Mouse (Mus musculus): ENCODE results near the gene Gfra4.
"Not testable (repeated sequence)": the region's sequence is repeated elsewhere in the genome, so short reads cannot be mapped to it uniquely, and the experiment has no call there.

The Gfra4 gene

DNA sequence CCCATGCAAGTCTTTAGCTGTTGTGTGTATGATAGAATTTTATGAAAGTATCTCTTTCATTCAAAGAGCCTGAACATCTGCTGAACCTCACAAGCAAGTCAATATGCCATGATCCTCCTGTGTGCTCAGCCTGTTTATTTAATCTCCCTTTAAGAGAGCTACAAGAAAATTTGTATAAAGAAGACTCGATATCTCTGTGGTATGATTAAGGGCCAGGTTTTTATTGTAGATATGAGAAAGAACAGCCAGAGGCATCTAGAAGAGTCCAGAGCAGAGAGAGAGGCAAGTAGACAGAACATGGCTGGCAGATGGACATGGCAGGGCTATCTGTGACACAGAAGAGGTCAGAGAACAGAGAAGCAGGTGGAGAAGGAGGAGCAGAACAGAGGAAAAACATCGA, 3.1 kb upstream of the Gfra4 start:
- no peak for DNase-seq (ENCODE audit: low spot score in 2 of 2)

DNA sequence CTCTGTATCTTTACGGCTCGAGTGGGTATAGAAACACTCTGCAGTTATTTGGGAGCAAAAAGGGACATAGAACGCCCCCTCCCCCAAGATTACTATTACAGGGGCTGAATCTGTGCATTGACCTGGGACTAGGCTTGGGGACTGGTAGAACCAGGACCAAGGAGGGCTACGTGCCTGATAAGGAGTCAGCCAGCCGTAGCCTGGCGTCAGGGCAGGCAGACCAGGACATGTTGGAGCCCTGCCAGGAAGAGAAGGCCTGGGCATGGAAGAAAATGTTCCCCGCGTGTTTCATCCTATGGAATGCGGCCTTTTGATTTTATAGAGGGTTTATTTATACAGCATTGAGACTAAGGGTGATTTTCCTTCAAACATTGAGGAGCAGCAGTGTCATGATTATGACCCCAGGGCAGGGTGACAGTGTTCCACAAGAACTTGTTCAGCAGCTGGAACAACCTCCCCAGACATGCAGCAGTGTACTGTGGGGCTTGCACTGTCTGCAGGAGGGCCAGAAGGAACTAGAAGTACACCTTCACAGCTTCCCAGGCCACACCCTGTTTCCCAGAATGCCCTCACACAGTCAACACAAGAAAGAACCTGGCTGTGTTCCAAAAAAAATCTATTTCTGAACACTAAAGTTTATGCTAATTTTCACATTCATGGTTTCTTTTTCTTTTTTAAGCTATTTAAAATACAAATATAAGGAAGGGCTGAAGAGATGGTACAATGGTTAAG, 2.3 kb upstream of the Gfra4 start:
- DNase-seq (ENCODE audit: low spot score in 2 of 2), result no peak

DNA sequence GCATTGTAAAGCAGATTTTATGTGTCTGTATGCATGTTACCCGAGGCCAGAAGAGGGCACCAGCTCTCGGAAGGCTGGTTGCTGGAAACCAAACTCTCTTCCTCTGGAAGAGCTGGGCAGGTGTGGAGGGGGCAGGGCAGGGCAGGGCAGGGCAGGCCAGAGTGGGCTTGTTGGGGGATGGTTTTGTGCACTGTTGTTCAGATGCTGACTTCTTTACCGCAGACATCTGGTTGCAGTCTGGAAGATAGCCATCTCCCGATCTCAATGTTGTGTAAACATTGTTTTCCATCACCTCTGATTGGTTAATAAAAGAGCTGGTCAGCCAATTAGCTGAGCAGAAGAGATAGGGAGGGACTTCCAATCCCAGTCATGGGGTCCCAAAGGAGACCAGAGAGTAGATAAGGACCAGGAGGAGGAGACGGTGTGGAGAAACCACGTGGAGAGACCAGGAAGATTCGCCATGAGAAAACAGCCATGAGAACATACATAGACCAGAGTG, 1.5 kb upstream of the Gfra4 start:
- no peak for DNase-seq (ENCODE audit: low spot score in 2 of 2)

DNA sequence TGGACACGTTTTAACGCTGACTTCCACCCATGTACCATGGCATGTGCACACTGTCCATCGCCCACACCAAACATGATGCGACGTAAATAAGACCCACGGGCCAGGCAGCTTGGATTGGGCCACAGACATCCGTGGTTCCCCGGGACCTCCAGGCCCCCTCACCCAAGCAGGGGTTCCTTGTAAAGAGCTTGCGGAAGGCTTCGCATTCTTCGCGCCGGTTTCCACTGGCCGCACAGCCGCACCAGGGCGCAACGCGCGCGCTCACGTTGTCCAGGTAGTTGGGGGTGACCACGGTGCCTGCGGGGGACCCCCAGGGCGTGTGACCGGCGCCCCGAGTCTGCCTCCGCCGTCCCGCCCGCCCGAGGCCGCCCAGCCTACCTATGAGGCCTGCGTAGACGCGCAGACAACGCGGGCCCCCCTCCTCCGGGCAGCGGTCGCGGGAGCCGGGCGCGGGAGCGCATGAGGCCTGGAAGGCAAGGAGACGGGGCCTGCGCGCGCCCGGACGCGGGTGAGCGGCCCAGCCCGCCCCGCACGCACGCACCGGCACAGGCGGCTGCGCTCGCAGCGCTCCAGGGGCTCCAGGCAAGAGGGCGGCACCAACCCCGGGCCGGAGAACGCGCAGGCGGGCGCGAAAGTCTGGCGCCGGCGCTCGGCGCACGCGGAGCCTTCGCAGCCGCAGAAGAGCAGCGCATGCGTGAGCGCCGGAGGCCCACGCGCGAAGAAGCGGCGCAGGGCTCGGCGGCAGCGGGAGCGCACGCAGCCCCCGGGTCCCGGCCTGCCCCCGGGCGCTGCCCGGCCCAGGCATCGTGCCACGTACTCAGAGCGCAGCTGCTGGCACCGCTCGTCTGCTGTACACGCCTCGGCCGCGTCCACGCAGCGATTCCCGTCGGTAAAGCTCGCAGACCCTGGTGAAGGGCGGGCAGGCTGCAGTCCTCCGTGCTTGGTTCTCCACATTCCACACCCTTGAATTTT, 1.7 kb downstream of the Gfra4 start:
- no peak for DNase-seq (ENCODE audit: low spot score in 2 of 2)

DNA sequence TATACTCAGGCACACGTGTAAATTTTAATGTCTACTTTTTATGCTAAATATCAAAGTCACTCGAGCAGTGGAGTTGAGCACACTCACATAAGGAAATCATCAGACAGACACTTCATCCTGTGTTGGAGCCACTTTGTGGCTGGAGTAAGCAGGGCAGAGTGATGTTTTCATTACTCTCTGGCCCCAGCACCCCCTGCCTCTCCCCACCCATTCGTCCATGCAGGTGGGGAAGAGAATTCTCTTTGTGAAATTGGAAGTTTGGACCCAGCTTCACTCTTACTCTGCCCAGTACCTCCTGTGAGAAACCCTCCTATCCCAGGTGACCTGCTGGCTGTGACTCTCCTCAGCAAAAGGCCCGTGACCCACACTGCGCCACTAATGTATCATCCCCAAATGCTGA, 4.2 kb downstream of the Gfra4 start:
- DNase-seq (ENCODE audit: low spot score in 2 of 2), result no peak

DNA sequence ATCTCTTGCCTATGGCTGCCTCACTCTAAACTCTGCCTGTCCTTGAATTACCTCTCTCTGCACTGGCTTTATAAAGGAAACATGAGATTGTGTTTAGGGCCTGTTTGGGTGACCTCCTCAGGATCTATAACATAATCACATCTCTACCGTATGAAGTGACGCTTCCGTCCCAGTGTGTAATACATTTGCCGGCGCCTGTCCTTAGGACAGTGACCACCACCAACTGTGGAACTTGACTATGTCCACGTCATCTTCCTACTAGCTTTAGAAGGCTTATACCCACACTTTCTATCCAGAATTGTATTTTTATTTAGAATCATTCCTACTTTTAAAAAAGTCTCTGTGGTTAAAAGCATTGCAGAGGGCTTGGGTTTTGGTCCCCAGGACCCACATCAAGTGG, 4.7 kb downstream of the Gfra4 start:
- no peak for DNase-seq (ENCODE audit: low spot score in 2 of 2)

DNA sequence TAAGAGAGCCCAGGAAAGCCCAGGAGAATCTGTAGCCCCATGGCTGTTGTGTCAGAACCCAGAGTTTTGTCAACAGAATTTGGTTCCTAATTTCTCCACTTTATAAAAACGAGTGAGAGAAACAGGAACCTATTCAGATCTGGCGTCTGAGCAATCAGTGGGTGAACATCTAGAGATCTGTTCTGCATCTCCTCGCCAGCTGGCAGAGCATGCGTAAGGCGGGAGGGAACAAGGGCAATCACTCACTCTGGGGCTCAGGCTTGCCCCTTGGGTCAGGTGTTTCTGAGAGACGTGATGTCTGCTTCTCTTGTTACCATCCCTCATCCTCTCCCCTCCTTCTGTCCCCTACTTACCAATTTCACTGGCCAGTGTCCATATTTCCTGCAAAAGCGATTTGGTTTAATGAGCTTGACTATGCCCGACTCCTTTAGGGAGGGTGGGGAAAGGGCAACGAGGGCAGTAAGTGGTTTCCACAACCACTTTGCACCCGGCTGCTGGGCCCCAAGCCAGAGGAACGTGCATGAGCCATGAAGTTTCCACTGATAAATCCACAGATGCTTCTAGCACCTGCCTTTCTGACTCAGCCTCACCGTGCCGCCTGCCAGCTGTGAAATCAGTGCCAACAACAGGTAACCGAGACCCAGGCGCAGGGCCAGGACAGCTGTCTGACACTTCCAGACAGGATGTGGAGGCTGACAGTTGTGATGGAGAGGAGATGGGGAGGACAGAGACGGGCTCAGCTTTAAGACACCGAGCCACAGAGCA, 5.5 kb downstream of the Gfra4 start:
- no peak for DNase-seq (ENCODE audit: low spot score in 2 of 2)

DNA sequence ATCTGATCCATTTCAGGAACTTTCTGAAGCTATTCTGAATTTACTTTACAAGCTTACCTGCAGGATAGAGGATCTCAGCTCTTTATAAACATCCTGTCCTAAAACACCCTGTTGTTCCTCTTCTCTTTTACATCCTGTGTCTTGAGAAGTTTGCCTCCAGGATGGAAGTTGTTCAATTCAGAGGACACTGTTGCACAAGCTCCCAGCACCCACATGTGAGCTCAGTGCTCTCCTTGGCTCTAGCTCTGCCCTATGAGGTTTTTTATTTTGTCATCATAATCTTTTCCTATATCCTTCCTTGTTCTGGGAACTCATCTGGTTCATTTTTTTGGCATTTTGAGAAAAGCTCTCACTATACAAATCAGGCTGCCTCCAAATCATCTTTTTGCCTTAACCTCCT, 6.1 kb downstream of the Gfra4 start:
- DNase-seq (ENCODE audit: low spot score in 2 of 2), result no peak

DNA sequence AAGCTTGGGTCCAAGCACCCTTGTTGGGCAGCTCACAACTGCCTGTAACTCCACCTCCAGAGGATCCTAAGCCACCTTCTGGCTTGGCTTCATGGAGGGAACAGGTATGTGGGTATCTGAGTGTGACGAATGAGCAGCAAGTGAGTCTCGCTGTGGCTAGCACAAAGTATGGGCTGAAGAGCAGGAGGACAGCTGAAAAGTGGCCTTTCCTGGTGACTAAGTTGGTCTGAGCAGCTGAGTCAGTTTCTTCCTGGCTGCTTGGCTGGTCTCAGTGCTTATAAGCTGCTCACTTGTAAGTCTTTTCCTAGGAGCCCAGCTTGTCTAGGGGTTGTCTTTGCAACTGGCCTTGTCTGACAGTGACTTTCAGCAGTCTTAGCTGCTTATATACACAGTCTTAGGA, 6.5 kb downstream of the Gfra4 start:
- no peak for DNase-seq (ENCODE audit: low spot score in 2 of 2)

DNA sequence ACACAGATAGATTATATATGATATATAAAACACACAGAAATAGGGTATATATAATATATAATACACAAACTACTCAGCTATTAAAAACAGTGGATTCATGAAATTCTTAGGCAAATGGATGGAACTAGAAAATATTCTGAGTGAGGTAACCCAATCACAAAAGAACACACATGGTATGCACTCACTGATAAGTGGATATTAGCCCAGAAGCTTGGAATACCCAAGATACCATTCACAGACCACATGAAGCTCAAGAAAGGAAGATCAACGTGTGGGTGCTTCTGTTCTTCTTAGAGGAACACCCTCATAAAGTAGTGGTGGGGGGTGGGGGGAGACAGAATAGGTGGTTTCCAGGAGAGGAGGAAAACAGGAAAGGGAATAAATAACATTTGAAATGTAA, 11.5 kb downstream of the Gfra4 start:
- not testable (repeated sequence) for DNase-seq (ENCODE audit: low spot score in 2 of 2)

DNA sequence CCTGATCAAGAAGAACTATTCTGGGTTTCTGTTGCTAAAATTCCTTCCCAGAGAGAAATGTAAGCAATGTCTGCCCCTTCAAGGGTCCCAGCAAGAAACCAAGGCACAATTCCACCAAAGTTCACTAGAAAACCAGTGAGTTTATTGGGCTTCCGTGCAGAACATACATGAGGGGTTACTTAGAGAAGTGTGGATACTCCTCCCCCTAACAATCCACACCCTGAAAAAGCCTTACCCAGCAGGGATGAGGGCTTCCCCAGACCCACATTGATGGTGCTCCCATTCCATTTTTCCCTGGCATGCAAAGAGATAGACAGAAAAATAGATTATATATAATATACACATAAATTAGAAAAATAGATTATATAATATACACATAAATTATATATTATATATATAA, 11.9 kb downstream of the Gfra4 start:
- no peak for DNase-seq (ENCODE audit: low spot score in 2 of 2)

DNA sequence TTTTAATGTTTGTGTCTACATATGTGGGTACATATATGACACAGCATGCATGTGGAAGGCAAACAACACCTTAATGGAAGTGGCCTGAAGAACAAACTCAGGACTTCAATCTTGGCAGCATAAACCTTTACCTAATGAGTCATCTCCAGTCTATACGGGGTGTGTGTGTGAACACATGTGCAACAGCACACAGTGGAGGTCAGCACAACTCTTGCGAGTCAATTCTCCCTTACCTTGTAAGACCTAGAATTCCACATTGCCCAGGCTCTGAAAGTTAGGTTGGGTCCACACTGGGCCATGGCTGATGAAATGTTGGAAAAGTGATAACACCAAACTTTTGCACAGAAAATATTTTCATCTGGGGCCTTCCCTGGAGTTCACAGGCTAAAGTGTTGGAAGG, 12.3 kb downstream of the Gfra4 start:
- DNase-seq (ENCODE audit: low spot score in 2 of 2), result no peak

DNA sequence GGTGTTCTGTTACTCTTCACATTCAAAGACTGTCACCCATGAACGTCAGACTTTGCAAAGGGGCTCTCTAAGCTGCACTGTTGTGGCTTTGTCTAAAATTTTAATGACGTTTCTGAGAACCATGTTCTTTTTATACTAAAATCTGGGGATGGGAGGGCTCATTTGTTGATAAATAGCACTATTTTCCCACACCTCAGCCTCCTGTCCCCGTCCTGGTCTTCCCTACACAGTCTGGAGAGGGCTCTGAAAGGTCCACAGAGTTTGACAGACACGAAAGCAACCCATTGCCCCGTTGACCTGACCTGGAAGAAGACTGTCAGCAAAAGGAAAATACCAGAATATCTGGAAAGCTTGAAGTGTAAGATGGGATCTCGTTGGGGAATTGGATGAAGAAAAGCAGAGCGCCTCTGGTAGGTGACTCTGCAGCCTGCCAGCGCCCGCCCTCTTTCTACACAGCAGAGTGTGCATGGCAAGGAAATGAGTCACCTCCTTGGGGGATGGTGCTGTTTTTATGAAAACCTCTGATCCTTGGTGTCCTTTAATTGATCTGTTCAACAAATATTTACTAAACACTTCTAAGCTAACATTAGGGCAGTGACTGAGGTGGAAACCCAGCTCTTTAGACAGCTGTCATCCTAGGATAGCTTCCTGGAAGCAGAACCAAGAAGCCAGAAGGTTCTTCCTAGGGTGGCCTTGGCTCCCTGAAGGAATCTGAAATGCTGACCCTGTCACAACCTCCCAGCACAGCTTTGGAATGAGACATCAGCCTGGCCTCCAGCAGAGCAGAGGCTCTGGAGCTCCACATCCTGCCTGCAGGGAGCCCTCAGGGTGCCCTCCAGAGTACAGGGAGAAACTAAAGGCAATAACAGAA, 13.6 kb downstream of the Gfra4 start:
- no peak for DNase-seq (ENCODE audit: low spot score in 2 of 2)

DNA sequence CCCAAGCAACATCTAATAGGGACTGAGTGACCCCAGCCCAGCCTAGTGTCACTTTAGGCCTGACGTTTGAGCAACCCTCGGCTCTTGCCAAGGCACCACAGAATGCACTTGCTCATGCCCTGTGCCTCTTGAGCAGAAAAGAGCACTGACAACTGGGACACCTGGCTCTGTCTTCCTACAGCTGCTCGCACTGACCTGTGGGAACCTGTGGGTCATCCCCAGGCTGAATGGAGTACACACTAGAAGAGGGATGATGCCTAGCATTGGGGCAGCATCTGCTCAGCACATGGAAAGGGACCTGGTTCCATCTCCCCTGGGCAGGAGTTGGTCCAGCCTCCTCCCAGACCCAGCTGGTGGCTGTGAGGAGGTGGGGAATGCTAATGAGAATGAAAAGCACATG, 15.9 kb downstream of the Gfra4 start:
- no peak for DNase-seq (ENCODE audit: low spot score in 2 of 2)

DNA sequence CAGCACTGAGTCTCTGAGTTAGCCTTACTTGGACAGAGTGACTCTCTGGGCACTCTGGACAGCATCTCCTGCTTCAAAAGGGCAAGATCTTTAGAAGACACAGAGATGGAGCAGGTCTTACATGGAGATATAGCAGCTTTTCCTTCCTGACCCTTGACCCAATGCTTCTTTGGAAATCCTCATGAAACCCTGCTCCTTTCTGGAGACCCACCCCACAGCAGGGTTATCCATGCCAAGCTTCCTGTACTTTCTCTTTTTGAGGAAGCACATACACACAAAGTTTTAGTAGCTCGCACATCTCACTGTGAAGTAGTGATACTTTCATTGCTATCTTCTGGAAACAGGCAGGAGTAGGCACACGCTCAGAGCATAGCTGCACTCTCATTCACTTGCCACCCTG, 17.7 kb downstream of the Gfra4 start:
- DNase-seq (ENCODE audit: low spot score in 2 of 2), result no peak

DNA sequence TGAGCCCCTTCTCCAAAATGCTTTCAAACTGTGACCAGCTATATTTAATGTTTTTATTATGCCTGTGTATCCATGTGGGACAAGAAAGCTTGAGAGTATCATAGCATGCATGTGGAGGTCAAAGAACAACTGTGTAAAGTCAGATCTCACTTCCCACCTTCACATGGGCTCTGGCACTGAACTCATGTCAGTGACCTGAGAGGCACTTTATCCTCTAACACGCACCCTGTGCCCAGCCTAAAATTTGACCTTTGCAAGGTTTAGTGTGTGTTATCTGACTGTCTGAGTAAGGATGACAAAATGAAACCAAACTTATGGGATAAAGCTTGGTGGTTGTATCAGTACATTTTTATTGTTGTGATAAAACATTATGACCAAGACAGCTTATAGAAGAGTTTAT, 32.3 kb downstream of the Gfra4 start:
- no peak for DNase-seq (ENCODE audit: low spot score in 2 of 2)

DNA sequence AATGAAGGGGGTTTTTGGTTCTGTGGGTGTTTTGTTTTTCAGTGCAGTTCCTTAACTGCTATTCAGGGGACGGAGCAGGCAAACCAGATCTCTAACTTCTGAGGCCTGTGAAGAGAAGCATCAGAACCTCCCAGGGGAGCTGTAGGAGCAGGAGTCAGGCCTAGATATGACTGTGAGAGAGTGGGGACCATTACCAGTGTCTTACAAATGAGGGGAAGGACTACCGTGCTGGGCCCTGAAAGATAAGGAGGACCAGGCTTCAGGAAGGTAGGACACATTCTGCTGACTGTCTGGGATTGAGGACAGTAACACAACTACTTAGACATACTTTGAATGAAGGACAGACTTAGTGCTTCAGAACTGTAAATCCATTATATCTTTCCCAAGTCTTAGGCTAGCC, 33.8 kb downstream of the Gfra4 start:
- DNase-seq (ENCODE audit: low spot score in 2 of 2), result no peak

DNA sequence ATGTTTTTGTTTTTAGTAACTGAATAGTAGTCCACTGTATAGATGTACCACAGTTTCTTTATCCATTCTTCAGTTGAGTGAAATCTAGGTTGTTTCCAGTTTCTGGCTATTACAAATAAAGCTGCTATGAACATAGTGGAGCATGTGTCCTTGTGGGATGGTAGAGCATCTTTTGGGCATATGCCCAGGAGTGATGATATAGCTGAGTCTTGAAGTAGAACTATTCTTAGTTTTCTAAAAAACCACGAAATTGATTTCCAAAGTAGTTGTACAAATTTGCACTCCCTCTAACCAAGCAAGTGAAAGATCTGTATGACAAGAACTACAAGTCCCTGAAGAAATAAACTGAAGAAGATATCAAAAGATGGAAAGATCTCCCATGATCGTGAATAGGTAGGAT, 50.1 kb downstream of the Gfra4 start:
- no peak for DNase-seq (ENCODE audit: low spot score in 2 of 2)

Data from spleen, postnatal 14 days (tissue).